Mouse (Mus musculus) kidney, embryonic 16.5 days (tissue): ENCODE measurements around the gene C3ar1. TPM values are rescaled to one million over a fixed set of nuclear protein-coding genes. Genes with fewer than 3 reads are reported as not detected.

Experiments used
- ATAC-seq: fragments of 200-750 bp; cut with Nextera tagmentation; 2 replicates; pipeline ENCODE4 v1.8.0; 2017; ENCODE audit warnings: moderate TSS enrichment; ENCODE audit not compliant: low FRiP score, low TSS enrichment
- H3K27ac ChIP-seq: fragments of 300-500 bp; sonication (generic); 2 replicates; pipeline ENCODE4 v1.5.1; 2014; ENCODE audit warnings: low read length
- H3K27me3 ChIP-seq: fragments of 300-500 bp; sonication (generic); 2 replicates; pipeline ENCODE4 v1.6.1; 2014; ENCODE audit warnings: low read length, control low read depth, mixed read lengths; ENCODE audit not compliant: insufficient read depth
- H3K36me3 ChIP-seq: fragments of 300-500 bp; sonication (generic); 2 replicates; pipeline ENCODE4 v1.6.1; 2014; ENCODE audit warnings: low read length, control low read depth, mixed read lengths; ENCODE audit not compliant: insufficient read depth
- H3K4me1 ChIP-seq: fragments of 300-500 bp; sonication (generic); 2 replicates; pipeline ENCODE4 v1.6.1; 2014; ENCODE audit warnings: low read length, control low read depth, mixed read lengths; ENCODE audit not compliant: insufficient read depth
- H3K4me2 ChIP-seq: fragments of 300-500 bp; sonication (generic); replicated peaks from 2 replicates; pipeline ENCODE4 v1.6.1; 2014; ENCODE audit warnings: low read depth, low read length
- H3K4me3 ChIP-seq: fragments of 300-500 bp; sonication (generic); 2 replicates; pipeline ENCODE4 v1.5.1; 2014; ENCODE audit warnings: mild to moderate bottlenecking, low read length
- H3K9ac ChIP-seq: fragments of 300-500 bp; sonication (generic); replicated peaks from 2 replicates; pipeline ENCODE4 v1.6.1; 2014; ENCODE audit warnings: low read length
- H3K9me3 ChIP-seq: fragments of 300-500 bp; sonication (generic); 2 replicates; pipeline ENCODE4 v1.6.1; 2016; ENCODE audit warnings: low read length, control low read depth
- WGBS: fragments of 180-500 bp; shearing (Covaris S2); extraction: QIAGEN DNeasy Blood & Tissue Kit; methylation state at CpG from one replicate; pipeline ENCODE4 v1.1.7; 2014; 5-methylcytosine and 5-hydroxymethylcytosine counted together
- polyA plus RNA-seq: library from polyadenylated mRNA; unstranded; fragments of >200 nt; fragmentation: Nextera tagmentation; extraction: Ambion mirVana; gene quantifications from 2 replicates; pipeline ENCODE4 v1.2.1, GENCODE M21; 2015

Gene C3ar1
- polyA plus RNA-seq, 1 experiment from 2014 or later, result 1.8 TPM

GRCm38 (mm10) chr6:122832880-122833279 is 23.1 kb downstream of the C3ar1 start:
- Histone ChIP-seq H3K4me3 (no peak overlapping the region), H3K27me3 (no peaks in the 10 kb centered on the region), H3K36me3 (peaks cover 51% of the 10 kb centered on the region), H3K27ac (no peak overlapping the region), H3K9me3 (0 out of 2 replicates have a peak, but pooled peaks cover 5% of the 10 kb centered on the region), H3K4me2 (no peak overlapping the region), H3K4me1 (no peaks in the 10 kb centered on the region), H3K9ac (no peak overlapping the region)
- ATAC-seq, result no peak
- WGBS, result 80% methylated on average over 7 of the region's 7 CpGs

- ATAC-seq, result no peak
- H3K27me3 ChIP-seq, result no peaks in the 10 kb centered on the region
- peaks cover 16% of the 10 kb centered on the region for H3K36me3 ChIP-seq
- H3K4me3 ChIP-seq, result no peak overlapping the region
- H3K9ac ChIP-seq, result no peak overlapping the region
- H3K4me1 ChIP-seq, result peaks cover 14% of the 10 kb centered on the region
- no peak overlapping the region for H3K27ac ChIP-seq
- H3K9me3 ChIP-seq, result no peaks in the 10 kb centered on the region
- no peak overlapping the region for H3K4me2 ChIP-seq
- WGBS, result 50% methylated on average over 13 of the region's 13 CpGs
Observed at GRCm38 (mm10) chr6:122828086-122828485, 27.9 kb downstream of the C3ar1 start.

DNA sequence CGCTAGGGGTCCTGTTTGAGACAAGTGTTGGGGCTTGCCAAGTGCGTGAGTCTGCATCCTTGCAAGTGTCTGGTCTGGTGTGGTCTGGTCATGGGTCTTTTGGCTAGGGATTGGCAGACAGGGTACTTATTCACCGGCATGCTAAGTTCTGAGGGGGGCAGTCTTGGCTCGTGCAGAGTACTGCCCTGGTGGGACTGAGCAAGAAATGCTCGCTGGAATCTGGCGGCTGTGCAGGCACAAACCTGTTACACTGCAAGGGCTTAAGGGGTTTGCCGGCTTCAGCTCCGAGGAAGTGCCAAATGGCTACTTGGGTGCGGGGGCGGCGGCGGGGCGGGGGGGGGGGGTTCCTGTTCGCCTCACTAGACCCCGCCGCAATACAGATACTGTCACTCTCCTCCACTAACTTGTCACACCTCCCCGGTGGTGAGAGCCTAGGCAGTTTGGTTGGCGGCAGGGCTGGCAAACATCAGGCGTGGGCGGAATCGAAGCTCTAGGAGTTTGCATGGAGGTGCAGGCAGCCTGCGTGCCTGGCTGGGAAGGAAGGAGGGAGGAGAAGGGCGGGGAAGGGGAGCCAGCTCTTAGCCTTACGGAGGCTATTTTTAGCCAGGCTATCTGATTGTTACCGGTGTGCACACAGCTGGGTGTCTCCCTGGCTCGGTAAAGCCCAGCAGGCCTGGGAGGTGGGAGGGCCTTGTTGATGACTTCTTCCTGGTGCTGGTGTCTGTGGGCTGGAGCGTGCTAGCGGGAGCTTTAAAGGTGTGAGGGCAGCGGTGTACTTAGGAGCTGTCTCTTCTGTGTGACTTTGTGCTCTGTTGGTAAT is 29.8 kb downstream of the C3ar1 start:
- Histone ChIP-seq H3K4me3 (peak overlapping the region; percentile 47), H3K27ac (peak overlapping the region; percentile 66), H3K4me2 (peak overlapping the region; percentile 84), H3K4me1 (peaks cover 29% of the 10 kb centered on the region), H3K36me3 (peaks cover 7% of the 10 kb centered on the region), H3K27me3 (no peaks in the 10 kb centered on the region), H3K9ac (peak overlapping the region; percentile 62), H3K9me3 (no peaks in the 10 kb centered on the region)
- peak; percentile 90 for ATAC-seq
- WGBS, result 3% methylated on average over 28 of the region's 29 CpGs

GRCm38 (mm10) chr6:122825166-122825565 is 30.8 kb downstream of the C3ar1 start:
- Histone ChIP-seq H3K4me3 (no peak overlapping the region), H3K36me3 (peaks cover 7% of the 10 kb centered on the region), H3K4me2 (no peak overlapping the region), H3K27me3 (no peaks in the 10 kb centered on the region), H3K27ac (no peak overlapping the region), H3K4me1 (peaks cover 37% of the 10 kb centered on the region), H3K9me3 (no peaks in the 10 kb centered on the region), H3K9ac (no peak overlapping the region)
- no peak for ATAC-seq
- WGBS, result 77% methylated on average over 9 of the region's 9 CpGs

DNA sequence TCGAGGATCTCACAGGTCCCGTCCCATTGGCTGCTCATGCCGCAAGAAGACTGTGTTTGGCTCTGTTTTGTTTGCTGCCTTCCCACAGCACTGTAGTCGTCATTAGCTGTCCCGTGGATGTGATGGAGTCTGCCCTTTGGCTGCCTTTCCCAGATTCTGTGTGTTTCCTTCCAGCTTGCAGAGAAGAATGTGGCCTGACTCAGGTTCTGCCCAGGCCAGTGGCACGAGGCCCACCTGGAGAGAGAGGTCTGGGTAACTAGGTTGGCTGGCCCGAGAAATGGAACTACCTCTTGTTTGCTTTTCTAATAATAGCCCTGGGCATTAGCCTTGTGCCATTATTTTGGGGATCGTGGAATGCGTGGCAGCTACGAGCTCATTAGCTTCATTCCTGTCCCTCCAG is 31.9 kb downstream of the C3ar1 start:
- H3K4me2 ChIP-seq, result no peak overlapping the region
- H3K9ac ChIP-seq, result no peak overlapping the region
- H3K9me3 ChIP-seq, result no peaks in the 10 kb centered on the region
- H3K4me1 ChIP-seq, result peaks cover 37% of the 10 kb centered on the region
- no peak overlapping the region for H3K27ac ChIP-seq
- ATAC-seq, result no peak
- H3K4me3 ChIP-seq, result no peak overlapping the region
- 78% methylated on average over 10 of the region's 10 CpGs for WGBS
- H3K36me3 ChIP-seq, result peaks cover 4% of the 10 kb centered on the region
- no peaks in the 10 kb centered on the region for H3K27me3 ChIP-seq

- Histone ChIP-seq H3K4me2 (peak overlapping the region; percentile 86), H3K36me3 (no peaks in the 10 kb centered on the region), H3K4me1 (peaks cover 36% of the 10 kb centered on the region), H3K9me3 (no peaks in the 10 kb centered on the region), H3K27me3 (no peaks in the 10 kb centered on the region), H3K4me3 (peak overlapping the region; percentile 89; the same call in 1 of the 2 replicates), H3K9ac (no peak overlapping the region), H3K27ac (no peak overlapping the region)
- no peak for ATAC-seq
- 63% methylated on average over 9 of the region's 9 CpGs for WGBS
Observed at GRCm38 (mm10) chr6:122821822-122822221, 34.1 kb downstream of the C3ar1 start.

DNA sequence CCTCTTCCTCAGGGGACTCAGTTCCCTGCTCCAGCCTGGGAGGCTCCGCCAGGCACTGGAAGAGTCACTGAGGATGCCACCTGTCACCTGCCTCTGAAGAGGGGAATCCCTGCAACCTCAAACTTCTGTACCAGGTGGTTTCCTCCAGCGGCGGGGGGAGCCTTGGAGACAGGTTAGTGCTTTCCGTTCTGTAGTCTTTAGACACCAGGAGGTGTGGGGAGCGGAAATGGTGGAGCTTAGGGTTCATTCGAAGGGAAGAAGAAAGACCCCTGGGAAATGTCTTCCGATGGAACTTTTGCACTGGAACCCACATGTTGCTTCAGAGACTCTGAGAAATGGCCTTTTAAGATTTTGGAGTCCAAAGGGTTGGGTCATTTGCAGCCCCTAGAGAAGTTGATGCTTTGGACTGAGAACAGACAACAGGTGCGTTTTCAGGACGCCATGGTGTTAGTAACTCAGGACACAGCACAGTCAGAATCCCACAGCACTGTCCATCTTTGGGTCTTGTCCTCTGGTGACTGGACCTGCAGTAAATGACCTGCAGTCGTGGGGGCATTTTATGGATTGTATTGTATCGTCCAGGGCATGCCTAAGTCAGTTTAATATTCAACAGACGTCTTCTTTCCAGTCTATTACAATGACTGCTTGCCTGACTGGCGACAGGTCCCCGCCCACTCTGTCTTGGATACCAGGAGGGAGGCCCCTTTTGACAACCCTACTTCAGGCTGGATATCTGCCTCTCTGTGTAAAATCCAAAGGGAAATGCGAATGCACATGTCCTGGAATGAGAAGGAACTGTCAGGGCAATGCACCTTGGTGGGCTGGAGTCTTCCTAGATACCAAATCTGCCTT is 34.9 kb downstream of the C3ar1 start:
- ATAC-seq, result no peak; the same call in 1 of the 2 replicates
- Histone ChIP-seq H3K9ac (peak overlapping the region; percentile 98), H3K27me3 (no peaks in the 10 kb centered on the region), H3K36me3 (no peaks in the 10 kb centered on the region), H3K4me3 (peak overlapping the region; percentile 89), H3K4me1 (peaks cover 31% of the 10 kb centered on the region), H3K4me2 (peak overlapping the region; percentile 86), H3K27ac (no peak overlapping the region), H3K9me3 (no peaks in the 10 kb centered on the region)
- 23% methylated on average over 15 of the region's 15 CpGs for WGBS

GRCm38 (mm10) chr6:122820071-122820798 is 35.7 kb downstream of the C3ar1 start:
- Histone ChIP-seq H3K27ac (peak overlapping the region; percentile 86), H3K9me3 (no peaks in the 10 kb centered on the region), H3K4me3 (peak overlapping the region; percentile 89), H3K27me3 (no peaks in the 10 kb centered on the region), H3K4me1 (peaks cover 23% of the 10 kb centered on the region), H3K36me3 (no peaks in the 10 kb centered on the region), H3K4me2 (peak overlapping the region; percentile 86), H3K9ac (peak overlapping the region; percentile 98)
- under 1% methylated on average over 33 of the region's 38 CpGs for WGBS
- ATAC-seq, result peak; percentile 72

- Histone ChIP-seq H3K9me3 (no peaks in the 10 kb centered on the region), H3K9ac (peak within 1 kb of the TSS; percentile 98), H3K4me2 (peak within 1 kb of the TSS; percentile 86), H3K27me3 (no peaks in the 10 kb centered on the region), H3K36me3 (no peaks in the 10 kb centered on the region), H3K4me3 (peak within 1 kb of the TSS; percentile 89), H3K27ac (peak within 1 kb of the TSS; percentile 86), H3K4me1 (peaks cover 22% of the 10 kb centered on the region)
- 1% methylated on average over 40 of the region's 61 CpGs for WGBS
- peak; percentile 81 for ATAC-seq
Observed at GRCm38 (mm10) chr6:122819306-122820070, 36.5 kb downstream of the C3ar1 start, which contains the start of gene Foxj2. Gene Foxj2, plus strand, starts transcription at chr6:122819914.
